Mouse (Mus musculus) cerebellum, adult 2 months (tissue): ENCODE measurements at regions not wholly inside any gene's neighbourhood (a gene's known extent, or its start where the extent isn't known, plus 50 kb on each side); places are given as distances from the start of the nearest gene placed in this dataset.

Experiments used
- CTCF ChIP-seq: fragments of 200-500 bp; IDR thresholded peaks from 2 replicates; pipeline ENCODE4 v1.5.1; 2011; ENCODE audit warnings: low read depth, mild to moderate bottlenecking, control low read depth, low read length, moderate library complexity, borderline replicate concordance; ENCODE audit not compliant: insufficient read depth
- POLR2A ChIP-seq: fragments of 200-500 bp; IDR thresholded peaks from 2 replicates; pipeline ENCODE4 v1.6.1; 2011; ENCODE audit warnings: low read length, control low read depth, borderline replicate concordance; ENCODE audit not compliant: insufficient read depth

DNA sequence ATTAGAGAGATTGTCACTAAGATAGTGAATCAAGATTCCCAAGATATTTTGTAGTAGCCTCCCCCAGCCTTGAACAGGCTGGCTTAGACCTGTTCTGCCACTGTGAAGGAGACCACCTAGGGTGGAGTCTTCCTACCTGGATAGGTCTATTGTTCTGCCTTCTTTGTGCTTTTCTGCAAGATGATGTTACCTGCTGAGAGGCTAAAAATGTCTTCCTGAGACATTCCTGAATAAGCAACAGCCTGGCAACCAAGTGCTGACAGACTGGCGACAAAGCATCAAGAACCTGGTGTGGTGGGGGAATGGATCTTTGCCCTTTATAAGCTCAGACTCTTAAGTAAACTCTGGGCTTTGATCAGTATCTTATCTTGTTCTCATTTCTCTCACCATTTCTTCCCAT, 447.8 kb downstream of the Dync2h1 start:
- no peak for TF ChIP-seq CTCF
- TF ChIP-seq POLR2A: no peak
